Mouse (Mus musculus) telencephalon, adult 2 months (tissue): ENCODE results near the gene Wfdc6a.
"Not testable (repeated sequence)": the region's sequence is repeated elsewhere in the genome, so short reads cannot be mapped to it uniquely, and the experiment has no call there.

Experiments
- DNase-seq: peaks from one replicate; pipeline ENCODE4 v3.0.0-alpha.2; 2011; ENCODE audit warnings: low read depth, low spot score

The Wfdc6a gene

GRCm38 (mm10) chr2:164585025-164585725 is at the start of gene Wfdc6a:
TSS of gene Wfdc6a (minus strand) at chr2:164585447.
- DNase-seq: not testable (repeated sequence)

GRCm38 (mm10) chr2:164621775-164622174 is 36.5 kb upstream of the Wfdc6a start:
- DNase-seq: no peak

- DNase-seq: no peak
Observed at GRCm38 (mm10) chr2:164619050-164619449, 33.8 kb upstream of the Wfdc6a start.

- DNase-seq: no peak
Observed at GRCm38 (mm10) chr2:164615386-164615785, 30.1 kb upstream of the Wfdc6a start.

GRCm38 (mm10) chr2:164613471-164613870 is 28.2 kb upstream of the Wfdc6a start, which contains the start of the genes Wfdc6b and Wfdc8:
TSS of gene Wfdc6b (plus strand) at chr2:164613522.
TSS of gene Wfdc8 (minus strand) at chr2:164613626.
- not testable (repeated sequence) for DNase-seq

GRCm38 (mm10) chr2:164608781-164609180 is 23.5 kb upstream of the Wfdc6a start:
- DNase-seq: no peak

- DNase-seq: peak; percentile 12
Observed at GRCm38 (mm10) chr2:164604411-164604810, 19.2 kb upstream of the Wfdc6a start.

- no peak for DNase-seq
Observed at GRCm38 (mm10) chr2:164603482-164603881, 18.2 kb upstream of the Wfdc6a start.

GRCm38 (mm10) chr2:164600179-164600578 is 14.9 kb upstream of the Wfdc6a start:
- DNase-seq: no peak

- DNase-seq: no peak
Observed at GRCm38 (mm10) chr2:164593494-164593893, 8.2 kb upstream of the Wfdc6a start, which contains the start of gene Eppin. TSS of gene Eppin (minus strand) at chr2:164593594.

- DNase-seq: peak; percentile 13
Observed at GRCm38 (mm10) chr2:164592014-164592413, 6.8 kb upstream of the Wfdc6a start.

GRCm38 (mm10) chr2:164573359-164573758 is 11.9 kb downstream of the Wfdc6a start, which contains the start of gene Spint3:
TSS of gene Spint3 (minus strand) at chr2:164573459.
- DNase-seq: not testable (repeated sequence)

- no peak for DNase-seq
Observed at GRCm38 (mm10) chr2:164567460-164567859, 17.8 kb downstream of the Wfdc6a start.

GRCm38 (mm10) chr2:164566997-164567396 is 18.2 kb downstream of the Wfdc6a start:
- no peak for DNase-seq

- DNase-seq: no peak
Observed at GRCm38 (mm10) chr2:164564346-164564745, 20.9 kb downstream of the Wfdc6a start.

GRCm38 (mm10) chr2:164563339-164564038 is 21.8 kb downstream of the Wfdc6a start:
- DNase-seq: no peak

GRCm38 (mm10) chr2:164562391-164563188 is 22.7 kb downstream of the Wfdc6a start, which contains the start of gene Wfdc2:
TSS of gene Wfdc2 (plus strand) at chr2:164562413.
- DNase-seq: no peak

GRCm38 (mm10) chr2:164560106-164560505 is 25.1 kb downstream of the Wfdc6a start:
- no peak for DNase-seq

GRCm38 (mm10) chr2:164558991-164559645 is 26.1 kb downstream of the Wfdc6a start:
- no peak for DNase-seq

- peak; percentile 76 for DNase-seq
Observed at GRCm38 (mm10) chr2:164558426-164558825, 26.8 kb downstream of the Wfdc6a start.

- DNase-seq: no peak
Observed at GRCm38 (mm10) chr2:164551502-164551901, 33.7 kb downstream of the Wfdc6a start.
